Mouse (Mus musculus): ENCODE results near the gene Epb41l1.

GRCm38 (mm10) chr2:156460470-156460869 lies 39.8 kb downstream of the Epb41l1 start:
- no peak for TF ChIP-seq CTCF (conservative IDR thresholded peaks at IDR 0.05; ENCODE audit: low read length)
- TF ChIP-seq NANOG (IDR thresholded peaks at IDR 0.05; ENCODE audit: borderline replicate concordance, low read length), result no peak
- no peak for TF ChIP-seq POU5F1 (IDR thresholded peaks at IDR 0.05; ENCODE audit: borderline replicate concordance, low read length)

Data from E14TG2a.4 (cell line).